Mouse (Mus musculus) kidney, embryonic 14.5 days (tissue): ENCODE measurements around the gene Wdr46. TPM values are rescaled to one million over a fixed set of nuclear protein-coding genes. Genes with fewer than 3 reads are reported as not detected.
"Not testable (repeated sequence)": the region's sequence is repeated elsewhere in the genome, so short reads cannot be mapped to it uniquely, and the experiment has no call there.

ENCODE experiments used
- ATAC-seq: fragments of 200-750 bp; cut with Nextera tagmentation; 2 replicates; pipeline ENCODE4 v1.8.0; 2017; ENCODE audit warnings: moderate number of reproducible peaks, mild to moderate bottlenecking, moderate TSS enrichment, moderate library complexity; ENCODE audit not compliant: low FRiP score, low TSS enrichment
- H3K27ac ChIP-seq: fragments of 300-500 bp; sonication (generic); 2 replicates; pipeline ENCODE4 v1.5.1; 2014; ENCODE audit warnings: low read depth, mild to moderate bottlenecking, low read length, moderate library complexity, mixed read lengths
- H3K27me3 ChIP-seq: fragments of 300-500 bp; sonication (generic); 2 replicates; pipeline ENCODE4 v1.6.1; 2014; ENCODE audit warnings: mild to moderate bottlenecking, low read length; ENCODE audit not compliant: control insufficient read depth, insufficient read depth
- H3K36me3 ChIP-seq: fragments of 300-500 bp; sonication (generic); 2 replicates; pipeline ENCODE4 v1.6.1; 2014; ENCODE audit warnings: low read length, mixed read lengths; ENCODE audit not compliant: control insufficient read depth, insufficient read depth
- H3K4me1 ChIP-seq: fragments of 300-500 bp; sonication (generic); 2 replicates; pipeline ENCODE4 v1.6.1; 2014; ENCODE audit warnings: low read length, mixed read lengths; ENCODE audit not compliant: control insufficient read depth, insufficient read depth
- H3K4me2 ChIP-seq: fragments of 300-500 bp; sonication (generic); replicated peaks from 2 replicates; pipeline ENCODE4 v1.6.1; 2014; ENCODE audit warnings: low read depth, mild to moderate bottlenecking, low read length
- H3K4me3 ChIP-seq: fragments of 300-500 bp; sonication (generic); 2 replicates; pipeline ENCODE4 v1.5.1; 2014; ENCODE audit warnings: mild to moderate bottlenecking, low read length
- H3K9ac ChIP-seq: fragments of 300-500 bp; sonication (generic); 2 replicates; pipeline ENCODE4 v1.6.1; 2014; ENCODE audit warnings: low read depth, mild to moderate bottlenecking, low read length, moderate library complexity
- H3K9me3 ChIP-seq: fragments of 300-500 bp; sonication (generic); 2 replicates; pipeline ENCODE4 v1.6.1; 2016; ENCODE audit warnings: low read length; ENCODE audit not compliant: control insufficient read depth
- WGBS: fragments of 180-500 bp; shearing (Covaris S2); extraction: QIAGEN DNeasy Blood & Tissue Kit; methylation state at CpG from one replicate; pipeline ENCODE4 v1.1.7; 2014; 5-methylcytosine and 5-hydroxymethylcytosine counted together
- polyA plus RNA-seq: library from polyadenylated mRNA; unstranded; fragments of >200 nt; fragmentation: Nextera tagmentation; extraction: Ambion mirVana; gene quantifications from 2 replicates; pipeline ENCODE4 v1.2.1, GENCODE M21; 2014

Gene Wdr46
- 26.5 and 37.8 TPM in 2 replicates for polyA plus RNA-seq

GRCm38 (mm10) chr17:33940206-33940805 is at the start of gene Wdr46, which contains the start of gene Pfdn6:
TSS of gene Wdr46 (plus strand) at chr17:33940660.
TSS of gene Pfdn6 (minus strand) at chr17:33940343.
- H3K4me3 ChIP-seq: peak within 1 kb of the TSS; percentile 79
- no peak within 1 kb of the TSS for H3K27ac ChIP-seq
- peaks cover 45% of the 10 kb centered on the region for H3K36me3 ChIP-seq
- H3K4me1 ChIP-seq: peaks cover 15% of the 10 kb centered on the region
- H3K27me3 ChIP-seq: no peaks in the 10 kb centered on the region
- H3K9ac ChIP-seq: peak within 1 kb of the TSS; percentile 84
- peak within 1 kb of the TSS; percentile 91 for H3K4me2 ChIP-seq
- no peaks in the 10 kb centered on the region for H3K9me3 ChIP-seq
- WGBS: under 1% methylated on average over 36 of the region's 36 CpGs
- ATAC-seq: peak; percentile 85

GRCm38 (mm10) chr17:33891357-33891756 is 49.1 kb upstream of the Wdr46 start:
- Histone ChIP-seq H3K27me3 (no peaks in the 10 kb centered on the region), H3K4me2 (no peak overlapping the region), H3K27ac (no peak overlapping the region), H3K4me1 (no peaks in the 10 kb centered on the region), H3K9me3 (no peaks in the 10 kb centered on the region), H3K4me3 (no peak overlapping the region), H3K36me3 (peaks cover 2% of the 10 kb centered on the region; the same call in 1 of the 2 replicates), H3K9ac (no peak overlapping the region)
- 69% methylated on average over 2 of the region's 2 CpGs for WGBS
- no peak for ATAC-seq

GRCm38 (mm10) chr17:33891892-33892291 is 48.6 kb upstream of the Wdr46 start:
- not testable (repeated sequence) for H3K9ac ChIP-seq, H3K4me1 ChIP-seq, H3K9me3 ChIP-seq, ATAC-seq, H3K4me3 ChIP-seq, H3K4me2 ChIP-seq, H3K36me3 ChIP-seq, H3K27me3 ChIP-seq, H3K27ac ChIP-seq
- WGBS: 73% methylated on average over 6 of the region's 6 CpGs

GRCm38 (mm10) chr17:33892429-33892828 is 48.0 kb upstream of the Wdr46 start:
- no peak for ATAC-seq
- no peaks in the 10 kb centered on the region for H3K9me3 ChIP-seq
- 23% methylated on average over 7 of the region's 7 CpGs for WGBS
- no peaks in the 10 kb centered on the region for H3K4me1 ChIP-seq
- no peak overlapping the region for H3K4me3 ChIP-seq
- H3K27me3 ChIP-seq: no peaks in the 10 kb centered on the region
- no peak overlapping the region for H3K9ac ChIP-seq
- H3K36me3 ChIP-seq: no peaks in the 10 kb centered on the region
- no peak overlapping the region for H3K27ac ChIP-seq
- no peak overlapping the region for H3K4me2 ChIP-seq

GRCm38 (mm10) chr17:33893011-33893410 is 47.4 kb upstream of the Wdr46 start:
- H3K27ac ChIP-seq, H3K36me3 ChIP-seq, H3K9me3 ChIP-seq, ATAC-seq, H3K4me3 ChIP-seq, H3K4me1 ChIP-seq, H3K4me2 ChIP-seq, H3K9ac ChIP-seq, H3K27me3 ChIP-seq: not testable (repeated sequence)
- 83% methylated on average over 4 of the region's 4 CpGs for WGBS

- H3K27me3 ChIP-seq: no peaks in the 10 kb centered on the region
- no peaks in the 10 kb centered on the region for H3K9me3 ChIP-seq
- whole genome bisulfite sequencing: 43% methylated on average over 6 of the region's 6 CpGs
- ATAC-seq: no peak
- H3K4me2 ChIP-seq: no peak overlapping the region
- no peak overlapping the region for H3K27ac ChIP-seq
- no peaks in the 10 kb centered on the region for H3K4me1 ChIP-seq
- H3K4me3 ChIP-seq: no peak overlapping the region
- no peaks in the 10 kb centered on the region for H3K36me3 ChIP-seq
- no peak overlapping the region for H3K9ac ChIP-seq
Measured at GRCm38 (mm10) chr17:33897114-33897794, 43.2 kb upstream of the Wdr46 start.

GRCm38 (mm10) chr17:33898193-33898592 is 42.3 kb upstream of the Wdr46 start:
- not testable (repeated sequence) for H3K36me3 ChIP-seq, H3K4me1 ChIP-seq, H3K4me2 ChIP-seq, ATAC-seq, H3K9ac ChIP-seq, H3K9me3 ChIP-seq, H3K27me3 ChIP-seq, H3K4me3 ChIP-seq, H3K27ac ChIP-seq
- WGBS: 82% methylated on average over 4 of the region's 4 CpGs

GRCm38 (mm10) chr17:33899642-33900041 is 40.8 kb upstream of the Wdr46 start:
- 84% methylated on average over 4 of the region's 4 CpGs for WGBS
- Histone ChIP-seq H3K4me1 (no peaks in the 10 kb centered on the region), H3K4me3 (no peak overlapping the region)

GRCm38 (mm10) chr17:33900281-33900988 is 40.0 kb upstream of the Wdr46 start:
- no peak overlapping the region for H3K4me3 ChIP-seq
- no peak overlapping the region for H3K4me2 ChIP-seq
- H3K4me1 ChIP-seq: no peaks in the 10 kb centered on the region
- no peaks in the 10 kb centered on the region for H3K9me3 ChIP-seq
- H3K36me3 ChIP-seq: no peaks in the 10 kb centered on the region
- no peak overlapping the region for H3K27ac ChIP-seq
- H3K27me3 ChIP-seq: no peaks in the 10 kb centered on the region
- H3K9ac ChIP-seq: no peak overlapping the region
- 61% methylated on average over 7 of the region's 7 CpGs for WGBS
- ATAC-seq: no peak

More at GRCm38 (mm10) chr17:33899642-33900041, 40.8 kb upstream of the Wdr46 start:
- Histone ChIP-seq H3K27me3 (no peaks in the 10 kb centered on the region), H3K4me2 (no peak overlapping the region), H3K27ac (no peak overlapping the region), H3K36me3 (no peaks in the 10 kb centered on the region), H3K9ac (no peak overlapping the region), H3K9me3 (no peaks in the 10 kb centered on the region)
- ATAC-seq: no peak
